Mouse (Mus musculus) testis, postnatal 10 days (tissue): ENCODE measurements around the gene Usp36.
A peak's percentile ranks its signal among the peaks of the same experiment; 100 is the strongest.
"Not testable (repeated sequence)": the region's sequence is repeated elsewhere in the genome, so short reads cannot be mapped to it uniquely, and the experiment has no call there.

Source experiments
- DNase-seq: peaks from one replicate; pipeline ENCODE4 v3.0.0; 2021; ENCODE audit warnings: low spot score

The Usp36 gene

DNA sequence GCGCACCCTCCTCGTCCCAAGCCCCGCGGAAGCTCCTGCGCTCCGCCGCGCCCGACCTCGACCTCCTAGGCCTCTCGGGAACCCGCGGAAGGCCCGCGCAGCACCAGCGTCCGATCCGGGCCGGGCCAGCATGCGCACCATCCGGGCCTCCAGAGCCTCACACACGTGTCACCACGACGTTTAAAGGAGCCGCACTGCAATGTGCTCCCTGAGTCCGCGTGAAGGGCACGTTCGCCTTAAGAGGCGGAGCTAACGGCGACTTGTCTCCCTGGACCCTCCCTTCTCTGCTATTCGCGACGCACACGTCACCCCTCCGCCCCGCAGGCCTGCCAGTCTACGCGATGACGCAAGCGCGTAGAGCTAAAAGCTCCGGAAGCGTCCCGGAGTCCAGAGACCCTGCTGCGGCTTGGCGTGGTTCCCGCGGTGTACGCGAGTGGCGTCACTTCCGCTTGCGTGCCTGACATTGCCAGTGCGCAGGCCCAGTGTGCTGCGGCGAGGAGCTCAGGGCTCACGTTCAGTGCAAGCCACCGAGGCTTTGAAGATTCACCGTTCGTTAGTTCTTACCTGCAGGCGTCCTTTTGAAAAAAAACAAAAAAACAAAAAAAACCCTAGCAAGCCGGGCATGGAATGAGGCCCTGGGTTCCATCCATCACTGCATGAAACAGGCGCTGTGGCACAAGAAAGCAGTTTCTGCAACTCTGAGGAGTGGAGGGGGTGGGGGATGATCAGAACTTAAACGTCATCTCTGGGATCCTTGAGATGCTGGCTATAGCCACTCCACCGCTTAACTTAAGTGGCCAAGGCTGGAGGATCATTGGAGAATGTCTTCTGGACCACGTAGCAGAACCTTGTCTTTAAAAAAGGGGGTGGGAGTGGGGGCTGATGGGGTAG, at the start of gene Usp36:
Gene Usp36, minus strand, starts transcription at position 246 of the 891 bp plus-strand sequence.
- DNase-seq = peak; percentile 99

DNA sequence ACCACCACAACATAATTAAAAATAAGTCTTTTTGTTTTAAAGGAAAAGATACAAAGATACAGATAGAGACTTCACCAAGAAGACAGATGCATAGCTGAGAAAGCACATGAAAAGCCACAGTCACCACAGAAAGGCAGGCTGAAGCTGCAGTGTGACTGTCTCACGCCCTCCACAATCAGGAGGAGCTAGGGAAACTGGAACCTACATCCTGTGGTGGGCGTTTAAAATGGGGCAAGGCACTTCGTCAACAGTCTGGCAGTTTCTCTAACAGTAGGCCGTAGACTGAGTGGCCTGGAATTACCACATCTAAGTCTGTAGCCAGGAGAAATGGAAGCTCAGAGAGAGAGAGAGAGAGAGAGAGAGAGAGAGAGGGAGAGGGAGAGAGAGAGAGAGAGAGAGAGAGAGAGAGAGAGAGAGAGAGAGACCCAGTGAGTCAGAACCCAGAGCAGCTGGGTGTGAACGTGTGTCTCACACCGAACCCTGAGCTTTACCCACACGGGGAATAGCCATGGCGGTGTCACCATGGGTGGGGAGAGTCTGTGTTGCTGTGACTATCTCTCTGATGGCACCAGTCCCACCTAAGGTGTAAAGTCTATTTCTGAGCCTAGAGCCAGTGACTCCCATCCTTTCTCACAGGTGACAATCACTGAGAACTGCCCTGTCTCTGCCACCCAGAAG, 47.6 kb upstream of the Usp36 start:
- DNase-seq = no peak

DNA sequence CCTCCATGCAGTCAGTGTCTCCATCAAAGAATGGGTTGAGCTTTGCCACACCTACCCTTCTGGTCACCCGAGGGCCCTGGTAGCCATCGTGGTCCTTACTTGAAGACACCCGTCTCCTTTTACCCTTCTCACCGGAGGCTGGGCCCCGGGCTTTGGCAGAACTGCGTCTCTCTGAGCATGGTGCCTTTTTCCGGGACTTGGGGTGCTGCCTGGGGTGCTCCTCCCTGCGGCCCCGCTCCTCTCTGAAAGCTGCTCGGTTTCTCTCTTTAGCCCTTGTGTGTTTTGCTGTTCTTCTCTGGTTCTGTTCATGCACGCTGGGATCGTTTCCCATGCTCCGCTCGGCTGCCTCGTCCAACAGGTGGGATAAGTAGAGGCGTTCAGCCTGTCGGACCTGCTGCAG, 43.4 kb upstream of the Usp36 start:
- no peak for DNase-seq

DNA sequence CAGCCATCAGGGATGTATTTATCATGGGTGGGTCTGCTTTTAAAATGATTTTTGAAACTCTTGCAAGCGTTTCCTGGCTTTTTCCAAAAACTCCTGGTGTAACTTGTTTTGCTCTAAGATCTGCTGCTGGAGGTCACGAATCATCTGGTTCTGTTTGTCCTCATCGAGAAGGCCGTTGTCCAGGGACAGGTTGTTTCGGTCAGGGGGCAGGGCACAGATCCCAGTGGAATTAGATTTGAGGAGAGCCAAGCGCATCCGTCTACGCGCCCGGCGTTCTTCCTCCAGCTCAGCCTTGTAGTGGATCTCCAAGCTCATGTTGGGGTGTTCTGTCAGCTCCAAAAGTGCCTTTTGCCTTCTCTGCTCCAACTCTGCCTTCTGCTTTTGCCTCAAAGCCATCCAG, 42.3 kb upstream of the Usp36 start:
- DNase-seq = peak; percentile 73

DNA sequence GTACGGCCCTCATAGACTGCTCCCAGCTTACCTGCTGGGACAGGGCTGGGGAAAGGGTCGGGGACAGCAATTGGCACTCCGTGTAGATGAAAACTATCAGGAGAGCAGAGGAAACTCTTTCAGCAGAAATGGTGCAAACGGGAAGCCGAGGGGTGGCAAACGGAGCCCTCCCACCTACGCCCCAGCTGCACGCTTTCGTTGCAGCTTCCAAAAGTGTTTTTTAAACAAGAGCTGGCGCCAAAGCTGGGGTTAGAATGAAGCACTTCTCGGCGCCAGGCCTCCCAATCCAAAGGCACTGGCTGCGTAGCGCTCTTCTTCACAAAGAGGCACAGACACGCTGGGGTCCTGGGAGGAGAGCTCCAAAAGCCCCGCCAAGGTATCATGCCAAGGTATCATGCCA, 40.7 kb upstream of the Usp36 start:
- no peak for DNase-seq

DNA sequence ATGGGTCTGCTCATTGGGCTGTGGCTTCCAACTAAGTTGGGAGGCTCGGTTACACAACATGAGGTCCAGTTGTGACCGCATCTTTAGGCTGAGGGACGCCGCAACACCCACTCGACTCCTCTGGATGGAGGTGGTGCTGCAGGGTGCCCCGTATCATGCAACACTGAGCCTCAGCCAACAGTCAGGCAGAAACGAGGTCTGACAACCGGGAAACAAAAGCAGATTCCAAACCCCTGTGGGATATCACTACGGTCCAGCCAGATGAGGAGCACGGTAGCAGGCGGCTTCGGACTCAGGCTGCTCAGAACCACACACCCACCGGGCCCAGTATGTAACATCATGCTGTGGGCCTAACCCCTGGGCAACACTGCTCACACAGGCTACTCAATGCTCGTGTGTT, 40.3 kb upstream of the Usp36 start:
- no peak for DNase-seq

DNA sequence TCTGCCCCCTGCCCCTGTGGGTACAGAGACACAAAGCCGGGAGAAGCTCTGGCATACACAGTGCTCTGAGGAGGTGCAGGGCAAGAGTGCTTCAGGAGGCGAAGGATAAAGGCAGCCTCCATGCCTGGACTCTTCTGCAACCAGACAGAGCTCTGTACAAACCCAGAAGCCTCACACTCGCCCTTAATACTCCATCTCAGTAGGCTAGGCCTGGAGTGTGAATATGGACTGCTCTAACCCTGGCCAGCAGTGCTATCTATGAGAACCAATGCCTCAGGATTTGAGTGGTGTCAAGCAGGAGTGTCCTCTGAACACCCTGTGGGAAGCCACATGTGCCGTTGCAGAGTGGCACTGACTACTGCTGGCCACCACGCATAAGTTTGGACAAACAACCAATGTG, 38.9 kb upstream of the Usp36 start:
- DNase-seq = no peak

DNA sequence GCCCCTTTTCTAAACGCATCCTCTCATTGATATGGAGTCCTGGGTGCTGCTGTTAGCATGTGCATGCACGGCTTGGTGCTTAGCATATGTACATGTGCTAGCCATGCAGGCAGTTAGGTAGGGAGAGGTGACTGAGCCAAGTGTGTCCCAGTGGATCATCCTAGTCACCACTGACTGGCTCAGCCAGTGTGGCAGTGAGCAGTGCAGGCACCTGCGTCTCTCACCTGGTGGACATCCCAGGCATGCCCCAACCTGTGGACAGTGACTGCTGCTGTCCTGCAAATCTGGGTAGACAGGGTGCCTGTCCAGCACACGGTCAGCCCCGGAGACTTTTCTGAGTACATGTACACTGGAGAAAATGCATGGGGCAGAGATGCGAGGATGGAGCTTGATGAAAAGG, 38.5 kb upstream of the Usp36 start:
- no peak for DNase-seq

DNA sequence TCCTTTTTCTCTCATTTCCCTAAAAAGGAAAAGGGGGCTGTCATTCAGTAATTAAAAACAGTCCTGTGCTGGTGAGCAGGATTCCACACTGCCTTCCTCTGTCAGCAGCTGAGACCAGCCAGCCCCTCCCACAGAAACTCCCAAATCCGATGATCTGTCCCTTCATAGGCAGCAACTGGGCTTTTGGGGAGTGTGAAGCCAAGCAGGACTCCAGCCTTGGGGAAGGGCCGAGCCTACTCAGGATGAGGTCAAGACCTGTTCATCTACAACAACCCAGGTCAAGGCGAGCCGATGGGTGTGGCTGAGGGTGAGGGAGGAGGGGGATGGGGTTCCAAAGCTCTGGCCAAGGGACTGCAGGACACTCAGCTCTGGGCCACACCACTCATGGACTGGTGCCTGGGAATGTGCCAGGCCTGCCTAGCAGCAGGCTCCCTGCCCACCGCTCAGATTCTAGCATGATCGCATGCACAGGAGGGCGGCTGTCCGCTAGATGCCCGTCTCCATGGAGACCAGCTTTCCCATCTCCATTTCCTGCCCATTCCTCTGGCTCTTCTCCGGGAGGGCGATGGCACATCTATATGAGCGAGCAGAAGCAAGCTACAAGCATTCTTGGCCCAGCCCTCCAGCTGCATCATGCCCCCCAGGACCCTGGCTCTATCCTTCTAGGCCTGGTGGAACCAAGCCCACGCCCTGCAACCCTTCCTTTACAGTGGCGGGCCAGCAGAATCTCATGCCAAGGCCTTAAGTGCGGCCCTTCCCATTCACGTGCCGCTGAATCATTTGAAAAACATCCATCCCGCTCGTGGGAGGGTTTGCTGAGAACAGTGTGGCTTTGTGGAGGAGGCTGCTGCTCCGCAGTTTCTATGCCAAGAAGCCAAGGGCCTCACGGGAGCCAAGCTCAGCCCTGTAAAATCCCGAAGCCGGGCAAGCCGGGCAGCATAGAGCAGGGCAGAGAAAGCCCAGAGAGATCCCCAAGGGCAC, 37.2 kb upstream of the Usp36 start:
- DNase-seq = peak; percentile 80

DNA sequence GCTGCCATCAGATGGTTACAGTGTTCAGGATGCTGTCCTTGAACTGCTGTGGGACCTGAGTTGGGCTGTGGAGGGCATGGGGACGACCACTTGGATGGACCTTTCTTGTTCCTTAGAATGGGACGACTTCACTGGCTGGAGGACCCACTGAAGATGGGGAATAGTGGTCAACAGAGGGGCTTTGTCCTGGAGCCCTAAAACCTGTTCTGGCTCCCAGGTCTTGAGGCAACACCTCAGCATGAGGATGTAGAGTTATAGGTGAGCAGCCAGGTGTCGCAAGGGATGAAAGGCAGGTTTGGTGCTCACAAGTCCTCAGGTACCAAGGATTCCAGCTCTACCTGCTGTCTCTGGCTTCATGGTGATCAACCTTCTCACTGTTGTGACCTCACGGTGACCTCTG, 36.4 kb upstream of the Usp36 start:
- no peak for DNase-seq

DNA sequence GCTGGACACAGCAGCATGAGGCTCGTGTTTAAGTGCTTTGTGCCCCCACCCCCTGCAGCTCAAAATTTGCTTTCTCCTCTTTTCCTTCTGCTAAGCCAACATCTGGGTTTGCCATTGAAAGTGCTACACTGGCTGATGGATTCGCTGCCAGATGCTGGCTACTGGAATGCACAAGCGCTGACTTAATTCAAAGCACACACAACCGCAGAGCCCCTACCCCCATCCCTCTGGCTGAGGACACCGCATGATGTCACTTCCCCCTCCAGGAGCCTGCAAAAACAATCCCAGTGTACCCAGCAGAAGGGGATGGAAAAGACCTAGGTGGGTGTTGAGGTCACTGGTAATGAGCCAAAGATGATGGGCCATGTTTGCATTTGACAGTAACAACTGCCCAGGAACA, 34.5 kb upstream of the Usp36 start:
- DNase-seq = no peak

DNA sequence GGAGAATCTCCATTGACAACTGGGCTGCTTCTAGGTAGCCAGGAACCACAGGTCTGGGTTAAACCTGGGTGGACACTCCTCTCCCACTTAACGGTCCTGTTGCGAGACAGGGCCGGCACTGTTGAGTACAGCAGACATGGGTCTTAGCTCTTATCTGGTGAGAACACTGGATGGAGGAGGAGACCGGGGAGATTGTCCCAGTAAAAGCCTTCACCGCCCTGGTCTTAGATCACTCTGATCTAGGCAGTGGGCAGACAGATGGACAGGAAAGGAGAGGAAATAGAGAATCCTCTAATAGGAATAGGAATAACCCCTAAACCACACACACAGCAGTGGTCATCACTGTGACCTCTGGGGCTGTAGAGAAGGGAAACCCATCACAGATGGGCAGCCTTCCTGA, 33.9 kb upstream of the Usp36 start:
- DNase-seq = no peak

DNA sequence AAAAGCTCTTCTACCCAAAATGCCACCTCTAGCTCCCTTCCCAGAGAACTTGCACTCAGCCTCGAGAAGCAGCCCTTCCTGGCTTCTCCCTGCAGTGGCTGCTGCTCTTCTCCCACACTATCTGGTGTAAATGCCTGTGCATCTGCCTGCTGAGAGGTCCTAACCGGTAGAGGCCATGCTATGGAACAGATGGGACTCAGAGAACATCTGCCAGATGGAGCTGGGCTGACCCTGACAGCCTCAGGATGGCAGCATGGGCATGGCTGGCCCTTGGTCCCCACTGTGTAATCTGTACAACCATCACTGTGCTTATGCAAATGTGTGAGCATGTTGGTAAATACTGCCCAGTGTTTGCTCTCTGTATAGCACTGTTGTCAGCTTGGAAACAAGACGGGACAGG, 32.6 kb upstream of the Usp36 start:
- no peak for DNase-seq

DNA sequence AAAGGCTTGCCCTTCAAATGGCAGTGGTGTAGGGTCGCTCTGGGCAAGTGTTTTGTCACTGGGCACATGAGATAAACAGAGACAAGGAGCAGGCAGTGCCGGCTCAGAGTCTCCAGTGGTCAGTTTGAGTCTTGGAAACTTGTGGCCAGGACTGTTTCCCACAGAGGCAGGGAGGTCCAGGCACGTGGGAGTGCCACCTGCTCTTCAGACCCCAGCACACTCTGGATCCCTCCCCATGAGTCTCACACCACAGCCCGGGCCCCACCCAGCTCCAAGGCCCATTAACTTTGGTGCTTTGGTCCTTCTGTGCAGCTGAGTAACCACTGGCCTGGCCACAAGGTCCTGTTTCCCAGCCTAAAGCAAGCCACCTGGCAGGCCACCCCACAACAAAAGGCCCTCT, 31.9 kb upstream of the Usp36 start:
- DNase-seq = no peak

DNA sequence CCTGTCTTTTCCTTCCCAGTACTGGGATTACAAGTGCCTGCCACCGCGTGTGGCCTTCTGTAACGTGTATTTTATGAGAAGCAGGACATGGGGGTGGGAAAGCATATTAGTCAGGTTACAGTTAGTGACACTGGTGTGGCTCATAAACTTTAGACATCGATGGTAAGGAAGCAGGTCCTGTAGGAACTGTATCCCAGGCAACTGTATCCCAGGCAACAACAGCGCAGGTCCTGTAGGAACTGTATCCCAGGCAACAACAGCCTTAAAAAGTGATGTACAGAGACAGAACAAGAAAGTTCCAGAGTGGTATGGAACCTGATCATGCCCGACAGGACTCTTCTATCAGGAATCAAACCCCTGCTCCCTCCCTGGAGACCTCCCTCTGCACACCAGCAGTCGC, 31.5 kb upstream of the Usp36 start:
- DNase-seq = no peak

DNA sequence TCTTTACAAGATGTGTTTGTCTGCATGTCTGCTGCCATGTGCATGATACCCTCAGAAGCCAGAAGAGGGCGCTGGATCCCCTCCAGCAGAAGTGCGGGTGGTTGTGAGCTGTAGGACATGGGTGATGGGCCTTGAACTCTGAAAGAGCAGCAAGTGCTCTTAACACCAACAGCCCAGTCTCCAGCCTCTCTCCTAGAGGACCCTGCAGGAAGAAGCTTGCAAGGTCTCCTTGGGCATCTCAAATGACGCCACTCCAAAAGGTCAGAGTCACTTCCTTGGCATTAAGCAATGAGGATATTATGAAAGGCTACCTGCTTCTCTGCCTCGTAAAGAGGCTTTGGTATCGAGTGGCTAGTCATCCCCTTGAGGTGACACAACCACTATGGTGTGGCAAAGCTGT, 28.6 kb upstream of the Usp36 start:
- peak; percentile 69 for DNase-seq

DNA sequence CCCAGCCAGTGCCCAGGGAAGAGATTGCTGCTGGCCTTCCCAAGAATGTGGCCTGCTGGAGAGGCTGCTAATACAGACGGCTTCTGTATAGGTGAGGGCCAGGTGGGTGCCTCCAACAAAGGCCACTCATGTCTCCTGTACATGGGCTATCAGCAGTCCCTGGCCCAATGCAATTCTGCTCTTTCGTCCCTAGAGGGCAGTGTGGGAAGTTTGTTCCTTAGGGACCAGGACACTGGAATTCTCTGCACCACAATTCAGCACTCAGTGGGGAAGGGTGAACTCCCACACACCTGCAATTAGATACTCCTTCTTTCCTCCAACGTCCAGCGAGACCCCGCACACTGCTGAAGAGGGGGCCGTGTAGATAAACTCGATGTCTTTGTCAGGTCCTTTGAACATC, 27.1 kb upstream of the Usp36 start:
- no peak for DNase-seq

DNA sequence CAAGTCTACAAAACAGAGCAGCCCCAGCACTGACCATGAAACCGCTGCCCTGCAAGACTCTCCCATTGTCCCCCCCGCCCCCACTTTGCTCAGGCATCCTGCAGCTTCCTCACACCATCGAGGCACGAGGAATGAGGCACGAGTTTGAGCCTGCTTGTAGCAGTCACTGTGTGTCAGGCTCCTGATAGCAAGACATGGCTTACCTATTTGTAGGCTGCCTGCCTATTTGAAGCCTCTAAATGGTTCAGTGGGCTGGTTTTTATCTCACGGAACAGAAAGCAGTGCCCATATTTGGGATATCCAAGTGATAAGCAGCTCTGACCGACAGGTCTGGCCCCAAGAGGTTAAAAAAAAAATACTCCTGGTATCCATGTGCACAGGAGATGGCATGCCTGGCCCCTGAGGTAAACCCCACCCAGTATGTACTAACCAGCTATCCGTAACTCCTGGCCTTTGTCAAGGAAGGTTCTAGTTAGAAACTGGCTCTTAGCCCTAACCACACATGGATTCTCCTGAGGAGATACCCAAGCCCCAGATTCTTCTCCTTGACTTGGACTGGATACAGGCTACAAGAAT, 26.3 kb upstream of the Usp36 start:
- DNase-seq = no peak

DNA sequence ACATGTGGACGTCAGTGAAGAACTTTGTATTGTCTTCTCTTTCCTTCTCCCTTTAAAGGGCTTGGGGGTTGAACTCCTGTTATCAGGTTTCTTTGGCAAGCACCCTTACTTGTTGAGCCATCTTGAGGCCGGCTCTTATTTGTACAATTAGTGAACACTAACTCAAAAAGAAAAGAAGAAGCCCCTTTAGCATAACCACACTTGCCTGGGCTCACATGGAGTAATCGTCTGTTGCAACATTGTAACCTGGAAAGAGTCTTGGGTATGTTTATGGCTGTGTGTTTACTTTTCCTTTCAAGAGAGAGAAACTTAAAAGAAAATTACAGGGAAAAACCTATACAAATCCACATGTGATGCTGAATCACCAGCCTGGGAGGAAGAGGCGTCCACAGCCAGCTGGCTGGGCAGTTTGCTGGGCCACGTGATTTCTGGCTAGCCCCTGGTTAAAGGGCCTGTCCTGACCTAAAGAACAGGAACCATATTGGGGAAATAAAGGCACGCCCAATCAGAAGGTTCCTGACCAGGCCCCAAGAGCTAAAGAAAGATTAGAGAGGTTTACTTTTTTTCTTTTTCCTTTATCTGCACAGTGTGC, 22.2 kb upstream of the Usp36 start:
- no peak for DNase-seq

DNA sequence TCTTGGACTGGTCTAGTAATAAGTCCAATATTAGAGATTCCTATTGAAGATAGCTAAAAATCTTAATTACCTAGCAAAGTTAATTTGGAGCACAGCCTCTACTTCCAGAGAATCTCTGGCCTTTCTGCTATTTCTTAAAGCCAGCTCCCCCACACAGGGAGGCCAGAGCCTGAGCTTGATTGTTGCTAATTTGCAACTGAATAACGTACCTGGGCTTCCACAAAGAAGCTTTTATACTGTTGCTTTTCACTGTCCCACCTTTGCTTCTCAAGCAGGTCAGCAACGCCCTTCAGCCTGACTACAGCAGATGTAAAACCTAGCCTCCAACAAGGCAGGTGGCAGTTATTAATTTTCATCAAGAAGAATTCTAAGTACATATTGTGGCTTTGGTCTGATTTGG, 17.9 kb upstream of the Usp36 start:
- DNase-seq = not testable (repeated sequence)

DNA sequence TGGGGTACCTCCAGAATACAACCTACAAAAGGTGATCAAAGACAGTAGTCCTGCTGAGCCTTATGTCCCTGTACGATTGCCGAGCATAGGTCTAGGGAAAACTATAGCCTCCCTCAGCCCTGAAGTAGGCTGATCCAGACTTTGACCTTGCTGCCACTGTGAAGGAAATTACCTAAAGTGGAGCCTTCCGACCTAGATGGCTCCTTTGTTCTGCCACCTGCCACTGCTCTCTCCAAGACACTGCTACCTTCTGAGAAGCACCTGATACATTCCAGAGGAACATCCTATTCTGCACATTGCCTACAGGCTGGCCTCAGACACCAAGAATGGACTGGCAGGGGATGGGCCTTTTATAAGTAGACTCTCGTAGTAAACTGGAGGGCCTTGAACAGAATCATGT, 13.9 kb upstream of the Usp36 start:
- DNase-seq = not testable (repeated sequence)

DNA sequence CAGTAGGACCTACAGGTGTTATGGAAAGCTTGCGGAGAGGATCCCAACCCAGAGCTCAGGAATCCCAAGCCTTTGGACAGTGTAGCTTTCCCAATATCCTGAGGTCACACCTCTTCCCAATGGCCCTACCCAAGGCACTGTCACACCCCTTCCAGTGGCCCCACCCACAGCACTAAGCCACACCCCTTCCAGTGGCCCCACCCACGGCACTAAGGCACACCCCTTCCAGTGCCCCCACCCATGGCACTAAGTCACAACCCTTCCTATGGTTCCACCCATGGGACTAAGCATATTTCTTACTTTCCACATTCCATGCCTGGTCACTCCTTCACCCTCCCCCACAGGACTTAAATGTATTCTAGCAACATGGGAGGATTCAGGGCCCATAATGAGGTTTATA, 8.8 kb upstream of the Usp36 start:
- DNase-seq = no peak
